Mouse (Mus musculus): ENCODE data around the gene Pttg1ip. TPM values are rescaled to one million over a fixed set of nuclear protein-coding genes. Genes with fewer than 3 reads are reported as not detected.

The Pttg1ip gene
- polyA plus RNA-seq, 1 experiment from 2014 or later = 103 TPM

DNA sequence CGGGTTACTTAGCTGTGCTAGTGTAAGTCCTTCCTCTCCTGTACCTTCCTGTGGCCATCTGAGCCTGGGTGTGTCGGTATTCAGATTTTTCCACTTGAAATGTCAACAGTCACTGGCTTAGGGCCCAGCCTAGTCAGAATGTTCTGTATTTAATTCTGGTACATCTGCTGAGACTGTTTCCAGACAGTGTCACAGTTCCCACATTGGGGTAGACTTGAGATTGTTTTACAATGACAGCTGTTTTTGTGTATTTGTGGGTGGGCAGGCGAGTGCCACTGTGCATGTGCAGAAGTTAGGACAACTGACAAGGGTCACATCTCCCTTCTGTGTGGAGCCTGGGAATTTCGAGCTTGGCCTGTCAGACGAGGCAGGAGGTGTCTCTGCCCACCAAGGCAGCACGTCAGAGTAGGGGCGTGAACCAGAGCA, 43.1 kb downstream of the Pttg1ip start:
- ATAC-seq (ENCODE audit: extremely low read depth, insufficient number of reproducible peaks, low FRiP score, low TSS enrichment) = no peak
- H3K4me2 ChIP-seq = peak overlapping the region; percentile 89
- no peaks in the 10 kb centered on the region for H3K9me3 ChIP-seq
- 0 out of 2 replicates have a peak, but pooled peaks cover 10% of the 10 kb centered on the region for H3K36me3 ChIP-seq
- H3K9ac ChIP-seq = peak overlapping the region; percentile 99
- no peaks in the 10 kb centered on the region for H3K27me3 ChIP-seq (replicated peaks)
- H3K27ac ChIP-seq (replicated peaks) = peak overlapping the region; percentile 94
- WGBS = 45% methylated on average over 7 of the region's 7 CpGs
- H3K4me1 ChIP-seq = peaks cover 51% of the 10 kb centered on the region
- no peak overlapping the region for H3K4me3 ChIP-seq

DNA sequence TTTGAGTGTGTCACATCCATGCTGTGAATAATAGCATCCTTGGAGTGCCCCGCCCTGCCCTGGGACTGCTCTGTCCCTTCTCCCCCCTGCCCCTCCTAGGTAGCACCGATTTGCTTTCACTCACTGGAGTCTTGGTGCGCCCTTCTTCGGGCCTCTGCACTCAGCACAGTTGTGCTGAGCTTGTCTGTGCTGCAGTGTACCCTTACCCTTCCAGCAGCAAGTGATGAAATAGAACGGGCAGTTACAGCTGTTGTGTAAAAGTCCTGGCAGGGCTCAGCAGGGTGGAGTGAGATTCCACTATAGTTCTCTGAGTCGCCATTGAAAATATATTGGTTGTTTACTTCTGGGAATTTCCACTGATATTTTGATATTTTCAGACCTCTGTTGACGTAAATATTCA, 44.5 kb downstream of the Pttg1ip start:
- Histone ChIP-seq H3K4me2 (no peak overlapping the region), H3K36me3 (peaks cover 11% of the 10 kb centered on the region), H3K4me1 (peaks cover 54% of the 10 kb centered on the region), H3K27ac (replicated peaks) (no peak overlapping the region), H3K27me3 (replicated peaks) (no peaks in the 10 kb centered on the region), H3K9ac (0 out of 2 replicates have a peak overlapping the region, but pooled peaks have one; percentile 19), H3K9me3 (no peaks in the 10 kb centered on the region), H3K4me3 (no peak overlapping the region)
- 81% methylated on average over 7 of the region's 7 CpGs for WGBS
- no peak for ATAC-seq (ENCODE audit: extremely low read depth, insufficient number of reproducible peaks, low FRiP score, low TSS enrichment)

DNA sequence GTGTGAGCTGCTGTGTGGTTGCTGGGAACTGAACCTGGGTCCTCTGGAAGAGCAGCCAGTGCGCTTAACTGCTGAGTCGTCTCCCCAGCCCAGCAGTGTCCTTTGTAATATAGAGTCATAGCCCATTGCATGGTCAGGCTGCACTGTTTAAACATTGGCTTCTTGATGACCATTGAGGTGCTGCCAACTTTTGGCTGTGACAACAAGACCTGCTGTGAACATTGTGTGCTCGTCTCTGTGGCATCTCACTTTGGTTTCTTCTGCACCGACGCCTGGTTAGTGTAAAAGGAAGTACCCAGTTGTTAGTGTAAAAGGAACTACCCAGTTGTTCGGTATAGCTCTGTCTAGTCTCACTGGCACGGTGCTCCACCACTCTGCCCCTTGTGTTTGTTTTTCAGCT, 45.1 kb downstream of the Pttg1ip start:
- no peaks in the 10 kb centered on the region for H3K9me3 ChIP-seq

DNA sequence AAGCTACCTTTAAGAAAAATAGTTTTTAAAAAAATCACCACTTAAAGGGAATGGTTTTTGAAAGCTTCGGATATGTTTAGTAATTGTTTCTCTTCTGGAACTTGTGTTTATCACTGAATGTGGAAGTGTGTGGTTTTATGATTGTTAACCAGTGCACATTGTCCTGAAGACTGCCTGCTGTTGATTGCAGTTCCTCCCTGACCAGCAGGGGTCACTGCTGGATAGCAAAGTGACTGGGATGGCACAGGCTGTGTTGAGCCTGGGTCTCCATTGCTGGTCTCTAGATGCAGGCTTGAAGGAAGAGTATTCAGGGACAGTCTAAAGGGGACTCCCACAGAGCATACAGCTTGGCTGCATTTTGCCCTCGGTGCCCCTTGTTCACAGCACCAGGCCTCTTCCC, 46.0 kb downstream of the Pttg1ip start:
- WGBS = 29% methylated on average over 2 of the region's 2 CpGs
- H3K27me3 ChIP-seq (replicated peaks) = no peaks in the 10 kb centered on the region
- H3K36me3 ChIP-seq = peaks cover 23% of the 10 kb centered on the region
- no peak for ATAC-seq (ENCODE audit: extremely low read depth, insufficient number of reproducible peaks, low FRiP score, low TSS enrichment)
- no peak overlapping the region for H3K4me3 ChIP-seq
- H3K4me2 ChIP-seq = no peak overlapping the region
- peaks cover 49% of the 10 kb centered on the region for H3K4me1 ChIP-seq
- H3K27ac ChIP-seq (replicated peaks) = no peak overlapping the region
- no peak overlapping the region for H3K9ac ChIP-seq
- no peaks in the 10 kb centered on the region for H3K9me3 ChIP-seq

More for the DNA sequence above, 45.1 kb downstream of the Pttg1ip start:
- Histone ChIP-seq H3K4me1 (peaks cover 52% of the 10 kb centered on the region), H3K27ac (replicated peaks) (no peak overlapping the region), H3K36me3 (peaks cover 16% of the 10 kb centered on the region), H3K4me3 (no peak overlapping the region), H3K9ac (no peak overlapping the region), H3K27me3 (replicated peaks) (no peaks in the 10 kb centered on the region), H3K4me2 (no peak overlapping the region)
- no peak for ATAC-seq (ENCODE audit: extremely low read depth, insufficient number of reproducible peaks, low FRiP score, low TSS enrichment)
- WGBS = 69% methylated on average over 7 of the region's 7 CpGs

DNA sequence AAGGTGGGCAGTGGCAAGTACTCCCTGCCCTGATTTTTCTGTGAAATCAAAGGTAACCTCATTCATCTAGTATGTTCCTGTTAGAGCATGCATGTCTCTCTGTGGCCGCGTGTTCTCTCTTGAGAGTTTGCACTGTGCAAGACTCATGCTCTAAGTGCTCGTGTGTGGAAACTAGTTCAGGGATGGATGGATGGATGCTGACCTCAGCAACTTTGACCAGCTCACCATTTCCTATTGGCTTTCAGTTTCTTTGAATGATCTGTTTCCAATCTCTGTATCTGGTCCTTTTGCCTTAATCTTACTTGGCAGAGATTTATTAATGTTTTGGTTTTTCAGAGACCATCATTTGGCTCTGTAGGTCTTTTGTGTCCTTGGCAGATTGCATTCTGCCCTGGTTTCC, 47.6 kb downstream of the Pttg1ip start:
- peaks cover 48% of the 10 kb centered on the region for H3K4me1 ChIP-seq
- H3K27me3 ChIP-seq (replicated peaks) = no peaks in the 10 kb centered on the region
- no peak for ATAC-seq (ENCODE audit: extremely low read depth, insufficient number of reproducible peaks, low FRiP score, low TSS enrichment)
- no peak overlapping the region for H3K4me3 ChIP-seq
- no peak overlapping the region for H3K4me2 ChIP-seq
- no peaks in the 10 kb centered on the region for H3K9me3 ChIP-seq
- no peak overlapping the region for H3K27ac ChIP-seq (replicated peaks)
- peaks cover 32% of the 10 kb centered on the region for H3K36me3 ChIP-seq
- no peak overlapping the region for H3K9ac ChIP-seq
- WGBS = 85% methylated on average over 3 of the region's 3 CpGs

DNA sequence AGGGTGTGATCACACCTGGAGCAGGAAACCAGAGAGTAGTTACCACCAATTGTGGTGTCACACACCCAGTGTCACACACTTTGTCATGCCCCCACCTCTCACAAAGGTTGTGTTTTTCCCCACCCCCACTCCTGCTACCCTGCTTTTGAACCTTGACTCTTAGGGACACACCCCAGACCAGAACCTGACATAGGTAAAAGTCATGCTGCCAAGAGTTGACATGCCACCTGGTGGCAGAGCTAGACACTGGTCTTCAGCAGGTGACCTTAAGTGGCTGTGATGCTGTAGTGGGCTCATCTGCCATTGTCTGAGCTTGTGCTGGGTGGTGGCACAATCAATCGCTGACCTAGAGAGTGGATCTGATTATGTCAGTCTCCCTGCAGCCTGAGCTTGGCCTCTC, 48.5 kb downstream of the Pttg1ip start:
- WGBS = 84% methylated on average over 1 of the region's 1 CpGs
- Histone ChIP-seq H3K36me3 (peaks cover 36% of the 10 kb centered on the region), H3K27ac (replicated peaks) (no peak overlapping the region), H3K4me3 (no peak overlapping the region), H3K4me1 (peaks cover 48% of the 10 kb centered on the region), H3K9me3 (no peaks in the 10 kb centered on the region), H3K4me2 (no peak overlapping the region), H3K9ac (no peak overlapping the region), H3K27me3 (replicated peaks) (no peaks in the 10 kb centered on the region)
- no peak for ATAC-seq (ENCODE audit: extremely low read depth, insufficient number of reproducible peaks, low FRiP score, low TSS enrichment)

DNA sequence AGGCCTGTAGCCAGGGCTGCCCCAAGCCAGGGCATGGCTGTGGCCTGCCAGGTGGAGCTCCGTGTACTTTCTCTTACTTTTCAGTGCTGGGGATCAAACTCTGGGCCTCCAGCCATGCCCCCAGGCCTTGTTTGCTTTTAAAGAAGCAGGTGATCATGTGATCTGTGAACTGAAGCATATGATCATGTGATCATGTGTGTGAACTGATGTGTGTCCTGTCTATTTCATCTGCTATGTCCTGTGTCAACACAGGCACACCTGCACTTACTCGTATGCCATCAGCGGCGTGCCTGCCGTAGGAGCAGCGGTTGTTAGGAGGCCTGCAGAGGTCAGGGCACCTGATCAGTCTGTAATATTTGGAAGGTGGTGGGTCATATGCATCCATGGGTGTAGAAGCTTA, 52.5 kb downstream of the Pttg1ip start:
- ATAC-seq (ENCODE audit: extremely low read depth, insufficient number of reproducible peaks, low FRiP score, low TSS enrichment) = no peak
- no peak overlapping the region for H3K4me2 ChIP-seq
- H3K4me1 ChIP-seq = peaks cover 65% of the 10 kb centered on the region
- no peak overlapping the region for H3K4me3 ChIP-seq
- H3K27ac ChIP-seq (replicated peaks) = peak overlapping the region; percentile 81
- no peaks in the 10 kb centered on the region for H3K9me3 ChIP-seq
- 73% methylated on average over 6 of the region's 6 CpGs for WGBS
- H3K9ac ChIP-seq = peak overlapping the region; percentile 29; the same call in 1 of the 2 replicates
- H3K36me3 ChIP-seq = peaks cover 68% of the 10 kb centered on the region
- H3K27me3 ChIP-seq (replicated peaks) = no peaks in the 10 kb centered on the region

DNA sequence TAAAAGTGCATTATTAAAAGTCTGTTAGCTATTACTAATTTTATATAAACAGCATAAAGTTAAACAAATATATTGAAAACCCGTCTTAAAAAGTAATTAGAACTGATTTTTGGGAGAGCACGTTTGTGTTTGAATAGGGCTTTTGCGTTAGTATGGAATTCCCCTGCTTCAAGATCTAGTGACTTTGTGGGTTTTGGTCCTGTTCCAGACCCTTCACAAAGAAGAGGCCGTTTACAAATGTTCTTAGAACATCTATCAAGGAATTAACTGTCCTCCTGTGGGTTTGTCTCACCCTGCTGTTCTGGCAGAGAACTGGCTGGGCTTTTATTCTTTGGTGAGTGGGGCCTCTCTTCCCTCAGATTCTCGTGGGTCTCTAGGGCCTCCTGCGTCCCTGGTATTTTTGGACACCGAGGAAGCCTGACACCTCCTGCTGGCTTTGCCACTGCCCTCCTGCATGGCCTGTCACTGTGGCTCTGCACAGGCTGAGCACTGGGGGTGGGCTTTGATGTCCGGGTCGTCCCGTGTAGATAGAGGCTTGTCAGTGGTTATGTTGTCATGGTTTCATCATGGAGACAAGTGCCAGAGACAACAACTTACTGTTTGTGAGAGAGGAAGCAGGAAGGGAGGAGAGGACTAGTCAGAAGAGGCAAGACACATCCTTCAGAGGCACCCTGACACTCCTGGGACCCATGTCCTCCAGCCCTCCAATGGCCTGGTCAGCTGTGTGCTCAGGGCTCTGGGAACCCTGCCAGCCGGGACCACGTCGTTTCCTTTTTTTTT, 53.1 kb downstream of the Pttg1ip start:
- Histone ChIP-seq H3K9ac (peak overlapping the region; percentile 58; the same call in 1 of the 2 replicates), H3K9me3 (no peaks in the 10 kb centered on the region), H3K4me1 (peaks cover 69% of the 10 kb centered on the region), H3K4me2 (peak overlapping the region; percentile 18; the same call in 1 of the 2 replicates), H3K27ac (replicated peaks) (peak overlapping the region; percentile 81), H3K4me3 (no peak overlapping the region), H3K27me3 (replicated peaks) (no peaks in the 10 kb centered on the region), H3K36me3 (peaks cover 70% of the 10 kb centered on the region)
- ATAC-seq (ENCODE audit: extremely low read depth, insufficient number of reproducible peaks, low FRiP score, low TSS enrichment) = peak; percentile 67
- WGBS = 30% methylated on average over 13 of the region's 13 CpGs

DNA sequence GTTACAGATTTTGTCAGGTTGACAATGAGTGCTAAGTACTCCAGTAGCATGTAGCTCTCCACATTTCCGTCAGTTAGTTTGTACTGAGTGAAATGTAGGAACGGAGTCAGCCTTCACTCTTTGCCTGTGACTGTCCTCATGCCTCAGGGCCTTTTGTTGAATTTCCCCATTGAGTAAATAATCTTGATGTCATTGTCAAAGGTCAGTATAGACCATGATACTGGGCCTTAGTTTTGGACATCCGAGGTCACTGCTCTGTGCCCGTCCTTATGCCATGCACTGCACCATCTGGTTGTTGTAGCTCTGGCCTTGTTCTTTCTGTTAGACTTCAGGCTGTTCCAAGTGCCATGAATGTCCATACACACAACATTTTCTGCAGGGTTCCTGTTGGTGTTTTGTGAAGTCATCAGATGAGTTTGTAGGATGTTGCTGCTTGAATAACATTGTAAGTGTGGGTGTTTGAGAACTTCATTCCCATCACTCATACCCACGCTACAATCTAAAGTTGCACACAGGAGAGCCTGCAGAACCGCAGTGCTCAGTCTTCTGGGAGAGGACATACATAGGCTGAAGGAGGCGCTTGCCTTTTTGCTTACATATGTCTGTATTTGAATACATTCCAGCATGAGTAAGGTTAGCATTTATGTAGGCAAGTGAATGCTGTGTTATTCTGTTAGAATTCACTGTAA, 54.9 kb downstream of the Pttg1ip start:
- peaks cover 80% of the 10 kb centered on the region for H3K36me3 ChIP-seq
- H3K9me3 ChIP-seq = no peaks in the 10 kb centered on the region
- ATAC-seq (ENCODE audit: extremely low read depth, insufficient number of reproducible peaks, low FRiP score, low TSS enrichment) = no peak
- peaks cover 67% of the 10 kb centered on the region for H3K4me1 ChIP-seq
- H3K9ac ChIP-seq = no peak overlapping the region
- H3K27me3 ChIP-seq (replicated peaks) = no peaks in the 10 kb centered on the region
- no peak overlapping the region for H3K4me3 ChIP-seq
- 86% methylated on average over 7 of the region's 7 CpGs for WGBS
- H3K27ac ChIP-seq (replicated peaks) = no peak overlapping the region
- no peak overlapping the region for H3K4me2 ChIP-seq

DNA sequence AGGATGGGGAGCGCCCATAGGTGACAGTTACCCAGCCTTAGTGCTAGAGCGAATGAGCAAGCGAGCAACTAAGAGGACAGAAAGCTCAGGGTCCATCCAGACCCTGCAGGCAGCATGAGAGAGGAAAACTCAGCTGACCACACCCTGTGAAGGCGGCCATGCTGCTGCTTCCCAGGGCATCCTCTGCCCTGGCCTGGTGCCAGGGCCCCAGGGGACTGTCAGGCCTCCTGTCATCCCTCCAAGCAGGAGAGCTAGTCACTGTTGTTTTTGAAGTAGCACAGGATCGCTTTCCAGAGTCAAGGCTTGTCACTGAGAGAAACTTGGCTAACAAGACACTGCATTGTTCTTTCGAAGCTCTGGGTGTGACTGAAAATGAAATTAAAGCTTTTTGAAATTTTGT, 57.4 kb downstream of the Pttg1ip start:
- H3K4me2 ChIP-seq = no peak overlapping the region
- H3K36me3 ChIP-seq = peaks cover 81% of the 10 kb centered on the region
- H3K27me3 ChIP-seq (replicated peaks) = no peaks in the 10 kb centered on the region
- H3K4me1 ChIP-seq = peaks cover 62% of the 10 kb centered on the region
- H3K9ac ChIP-seq = peak overlapping the region; percentile 15; the same call in 1 of the 2 replicates
- ATAC-seq (ENCODE audit: extremely low read depth, insufficient number of reproducible peaks, low FRiP score, low TSS enrichment) = no peak
- 58% methylated on average over 6 of the region's 6 CpGs for WGBS
- no peak overlapping the region for H3K4me3 ChIP-seq
- H3K9me3 ChIP-seq = no peaks in the 10 kb centered on the region
- peak overlapping the region; percentile 16; the same call in 1 of the 2 replicates for H3K27ac ChIP-seq (replicated peaks)

DNA sequence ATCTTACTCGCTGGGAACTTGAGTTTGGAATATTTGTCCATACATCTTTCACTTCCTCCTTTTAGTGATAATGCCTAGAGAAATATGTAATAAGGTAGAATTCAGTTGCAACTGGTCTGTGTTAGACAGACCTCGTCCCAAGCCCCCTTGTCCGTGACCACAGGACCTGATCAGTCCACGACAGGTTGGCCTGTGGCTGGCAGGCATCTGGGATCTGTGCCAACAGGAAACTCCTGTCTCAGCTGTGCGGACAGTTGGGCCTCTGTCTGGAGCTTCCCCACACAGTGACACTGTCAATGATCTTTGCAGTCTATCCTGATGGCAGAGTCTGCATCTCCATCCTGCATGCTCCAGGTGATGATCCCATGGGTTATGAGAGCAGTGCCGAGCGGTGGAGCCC, 61.6 kb downstream of the Pttg1ip start:
- Histone ChIP-seq H3K27me3 (replicated peaks) (no peaks in the 10 kb centered on the region), H3K36me3 (peaks cover 78% of the 10 kb centered on the region), H3K9me3 (no peaks in the 10 kb centered on the region), H3K4me2 (no peak overlapping the region), H3K9ac (no peak overlapping the region), H3K4me1 (peaks cover 29% of the 10 kb centered on the region), H3K27ac (replicated peaks) (no peak overlapping the region), H3K4me3 (no peak overlapping the region)
- WGBS = 54% methylated on average over 7 of the region's 7 CpGs
- no peak for ATAC-seq (ENCODE audit: extremely low read depth, insufficient number of reproducible peaks, low FRiP score, low TSS enrichment)
